Mouse (Mus musculus): Measurements from ENCODE around the gene Olfr1260. TPM values are rescaled to one million over a fixed set of nuclear protein-coding genes. Genes with fewer than 3 reads are reported as not detected.

The Olfr1260 gene
- polyA plus RNA-seq (2017; shearing (Covaris generic)): 0.09 TPM

GRCm38 (mm10) chr2:89974184-89974583 lies at the start of gene Olfr1260:
Olfr1260 (plus strand) TSS chr2:89974340.

GRCm38 (mm10) chr2:89927009-89927408 lies 47.1 kb upstream of the Olfr1260 start, which contains the start of gene Olfr1258:
Olfr1258 (plus strand) TSS chr2:89927309.

GRCm38 (mm10) chr2:89948564-89948963 lies 25.6 kb upstream of the Olfr1260 start, which contains the start of gene Olfr1259:
Olfr1259 (minus strand) TSS chr2:89948664.

GRCm38 (mm10) chr2:89990921-89991320 lies 16.8 kb downstream of the Olfr1260 start, which contains the start of gene Olfr1261:
Olfr1261 (plus strand) TSS chr2:89991221.

GRCm38 (mm10) chr2:89999845-90000244 lies 25.7 kb downstream of the Olfr1260 start, which contains the start of gene Olfr1262:
Olfr1262 (plus strand) TSS chr2:90000145.

GRCm38 (mm10) chr2:90011831-90012230 lies 37.7 kb downstream of the Olfr1260 start, which contains the start of gene Olfr1263:
Olfr1263 (plus strand) TSS chr2:90012131.

GRCm38 (mm10) chr2:90025477-90025876 lies 51.3 kb downstream of the Olfr1260 start, which contains the start of gene Olfr1264:
Olfr1264 (minus strand) TSS chr2:90025577.

Other genes with a start within 250 kb of the Olfr1260 start
- gene Olfr1252, start 249.3 kb upstream of the Olfr1260 start, polyA plus RNA-seq (2017; shearing (Covaris generic)): not detected
- gene Olfr1253, start 217.2 kb upstream of the Olfr1260 start, polyA plus RNA-seq (2017; shearing (Covaris generic)): not detected
- not detected for gene Olfr1254, start 180.7 kb upstream of the Olfr1260 start, polyA plus RNA-seq (2017; shearing (Covaris generic))
- gene Olfr1255, start 162.3 kb upstream of the Olfr1260 start, polyA plus RNA-seq (2017; shearing (Covaris generic)): not detected
- not detected for gene Olfr1256, start 132.8 kb upstream of the Olfr1260 start, polyA plus RNA-seq (2017; shearing (Covaris generic))
- not detected for gene Olfr48, start 126.1 kb upstream of the Olfr1260 start, polyA plus RNA-seq (2017; shearing (Covaris generic))
- not detected for gene Olfr1257, start 95.9 kb upstream of the Olfr1260 start, polyA plus RNA-seq (2017; shearing (Covaris generic))
- 0.31 TPM for gene Olfr1258, start 47.0 kb upstream of the Olfr1260 start, polyA plus RNA-seq (2017; shearing (Covaris generic))
- not detected for gene Olfr1259, start 25.7 kb upstream of the Olfr1260 start, polyA plus RNA-seq (2017; shearing (Covaris generic))
- gene Olfr1261, start 16.9 kb downstream of the Olfr1260 start, polyA plus RNA-seq (2017; shearing (Covaris generic)): not detected
- gene Olfr1262, start 25.8 kb downstream of the Olfr1260 start, polyA plus RNA-seq (2017; shearing (Covaris generic)): not detected
- gene Olfr1263, start 37.8 kb downstream of the Olfr1260 start, polyA plus RNA-seq (2017; shearing (Covaris generic)): 0.09 TPM
- gene Olfr1264, start 51.2 kb downstream of the Olfr1260 start, polyA plus RNA-seq (2017; shearing (Covaris generic)): not detected
- 0.06 TPM for gene Olfr1265, start 61.0 kb downstream of the Olfr1260 start, polyA plus RNA-seq (2017; shearing (Covaris generic))
- not detected for gene Olfr140, start 89.3 kb downstream of the Olfr1260 start, polyA plus RNA-seq (2017; shearing (Covaris generic))
- gene Olfr1269, start 147.1 kb downstream of the Olfr1260 start, polyA plus RNA-seq (2017; shearing (Covaris generic)): 0.50 TPM
- not detected for gene Olfr32, start 168.0 kb downstream of the Olfr1260 start, polyA plus RNA-seq (2017; shearing (Covaris generic))
- gene Olfr1270, start 178.8 kb downstream of the Olfr1260 start, polyA plus RNA-seq (2017; shearing (Covaris generic)): not detected